16 mouse cellular contexts compared by ENCODE assay signal in the genomic region with DNA sequence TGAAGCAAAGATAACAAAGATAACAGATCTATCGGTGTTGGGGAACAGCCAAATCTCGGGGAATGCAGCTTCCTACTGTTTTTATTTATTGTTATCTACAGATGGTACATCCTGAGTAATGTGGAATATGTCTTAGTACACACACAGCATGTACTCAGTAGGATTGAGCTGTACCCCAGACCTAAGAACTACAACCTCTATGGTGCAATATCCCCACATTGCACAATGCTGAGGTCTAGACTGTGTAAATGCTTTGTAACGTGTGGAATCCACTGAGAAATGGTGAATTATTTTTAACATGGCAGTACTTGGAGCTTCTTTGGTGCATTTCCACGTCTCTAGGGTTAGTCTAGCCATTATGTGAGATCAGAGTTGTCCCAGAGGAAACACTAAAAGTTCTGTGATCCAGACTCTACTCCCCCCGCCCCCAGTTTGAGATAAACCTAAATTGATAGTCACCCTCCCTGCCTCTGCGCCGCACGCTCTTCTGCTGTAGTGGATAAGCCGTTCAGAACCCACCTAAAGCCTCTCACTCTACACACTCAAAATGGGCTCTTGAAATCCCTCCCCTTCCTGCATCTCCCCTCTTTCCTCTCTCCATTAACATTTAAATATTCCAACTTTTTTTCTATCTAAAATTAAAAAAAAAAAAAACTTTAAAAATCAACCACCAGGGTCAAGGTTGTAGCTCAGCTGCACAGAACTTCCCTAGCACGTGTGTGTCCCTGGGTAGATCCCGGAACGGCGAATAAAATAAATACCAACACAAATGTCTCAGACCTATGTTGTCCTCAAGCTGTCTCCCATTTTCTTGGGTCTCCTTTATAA. TPM values are rescaled to one million over a fixed set of nuclear protein-coding genes. Genes with fewer than 3 reads are reported as not detected.
A peak's percentile ranks its signal among the peaks of the same experiment; 100 is the strongest.
DNase-seq lines count a peak whose midpoint lies in the region; ATAC-seq and TF ChIP-seq lines count a peak whose summit lies in the region.
"Had no signal": no experiment of that assay in that cellular context is flagged by ENCODE, and none has a peak within 500 bp of the region (broad histone marks: within the 10 kb centered on the region; RNA-seq: fewer than 3 reads in every experiment).

No protein-coding gene starts in this region.

- peaks cover 2% of the 10 kb centered on the region; the same call in 1 of the 2 replicates for H3K9me3 ChIP-seq in erythroblast, embryonic 14.5 days (ENCODE audit: control insufficient read depth, low read length)
- H3K9me3 ChIP-seq in liver, embryonic 14.5 days (ENCODE audit: control insufficient read depth, low read length), result no peaks in the 10 kb centered on the region
- H3K9me3 ChIP-seq: forebrain, embryonic 12.5 days; heart, embryonic 13.5 days; limb, embryonic 13.5 days; neural tube, embryonic 13.5 days had no signal

- WGBS in liver, embryonic 14.5 days (ENCODE audit: insufficient replicate concordance), result 33% methylated on average over 13 of the region's 13 CpGs

- H3K27me3 ChIP-seq in erythroblast, embryonic 14.5 days (ENCODE audit: control insufficient read depth), result no peaks in the 10 kb centered on the region
- no peaks in the 10 kb centered on the region for H3K27me3 ChIP-seq in liver, embryonic 14.5 days (ENCODE audit: control insufficient read depth, insufficient read depth, low read length)
- H3K27me3 ChIP-seq: forebrain, embryonic 12.5 days; heart, embryonic 13.5 days; limb, embryonic 13.5 days; neural tube, embryonic 13.5 days had no signal

- H3K4me3 ChIP-seq in layer of hippocampus, adult 2 months, result no peak overlapping the region
- peak overlapping the region; percentile 57 for H3K4me3 ChIP-seq in erythroblast, embryonic 14.5 days (replicated peaks)
- peak overlapping the region; percentile 17 to 24; a peak in 3 of 4 replicates for H3K4me3 ChIP-seq in liver, embryonic 14.5 days (ENCODE audit: insufficient read depth in 1 of 2, low read depth in 2 of 2, low read length in 2 of 2)
- H3K4me3 ChIP-seq: forebrain, embryonic 12.5 days; heart, embryonic 13.5 days; limb, embryonic 13.5 days; neural tube, embryonic 13.5 days had no signal

- H3K36me3 ChIP-seq in erythroblast, embryonic 14.5 days (ENCODE audit: control insufficient read depth), result peaks cover 5% of the 10 kb centered on the region
- H3K36me3 ChIP-seq in liver, embryonic 14.5 days (replicated peaks; ENCODE audit: control insufficient read depth, insufficient read depth, low read depth), result no peaks in the 10 kb centered on the region
- H3K36me3 ChIP-seq: forebrain, embryonic 12.5 days; heart, embryonic 13.5 days; limb, embryonic 13.5 days; neural tube, embryonic 13.5 days had no signal

- no peak for TF ChIP-seq CTCF in layer of hippocampus, adult 2 months (conservative IDR thresholded peaks at IDR 0.05)
- peak; percentile 3; the same call in 1 of the 2 replicates for TF ChIP-seq CTCF in liver, embryonic 14.5 days (IDR thresholded peaks at IDR 0.05; ENCODE audit: low read depth)

- TF ChIP-seq EP300 in liver, embryonic 14.5 days (IDR thresholded peaks at IDR 0.05; ENCODE audit: low read depth), result peak; percentile 83

- peak; percentile 45 for ATAC-seq in liver, embryonic 14.5 days (ENCODE audit: insufficient read depth)

- intact Hi-C loops in left cerebral cortex, postnatal 4 days (cut with DNase I), result no loop called here

- H3K27ac ChIP-seq in layer of hippocampus, adult 2 months, result no peak overlapping the region
- H3K27ac ChIP-seq in liver, embryonic 14.5 days, result peak overlapping the region; percentile 95
- H3K27ac ChIP-seq: forebrain, embryonic 12.5 days; hindbrain, embryonic 14.5 days; limb, embryonic 13.5 days; neural tube, embryonic 13.5 days had no signal

- H3K4me1 ChIP-seq in erythroblast, embryonic 14.5 days (ENCODE audit: control insufficient read depth), result peaks cover 77% of the 10 kb centered on the region
- H3K4me1 ChIP-seq in liver, embryonic 14.5 days (replicated peaks; ENCODE audit: control insufficient read depth in 2 of 2, insufficient read depth in 2 of 2, low read length in 1 of 2), result peaks cover 49 to 56% of the 10 kb centered on the region in 2 experiments

- H3K4me2 ChIP-seq in liver, embryonic 14.5 days (ENCODE audit: low read depth), result peak overlapping the region; percentile 70
- H3K4me2 ChIP-seq: forebrain, embryonic 12.5 days; heart, embryonic 13.5 days; hindbrain, embryonic 14.5 days; limb, embryonic 13.5 days; neural tube, embryonic 13.5 days had no signal

- H3K9ac ChIP-seq in liver, embryonic 14.5 days (replicated peaks), result peak overlapping the region; percentile 68
- H3K9ac ChIP-seq: forebrain, embryonic 12.5 days; heart, embryonic 13.5 days; hindbrain, embryonic 14.5 days; limb, embryonic 13.5 days; neural tube, embryonic 13.5 days had no signal

- peak; percentile 32 for DNase-seq in layer of hippocampus, adult 9-11 months
- DNase-seq in layer of hippocampus, adult 2 months (ENCODE audit: low spot score in 2 of 2), result no peak
- peak; percentile 51 to 71 (median 66) for DNase-seq in liver, embryonic 14.5 days (ENCODE audit: low read depth in 3 of 3, low spot score in 3 of 3)
- DNase-seq in urinary bladder, postnatal 36 days (ENCODE audit: low spot score in 2 of 2), result no peak
- no peak for DNase-seq in spleen, adult 12 weeks (ENCODE audit: low spot score)
- DNase-seq in left cerebral cortex, postnatal 4 days, result no peak
- DNase-seq: cerebellum, adult 9-11 months; kidney, postnatal 4 days; spleen, adult 18-20 months; thymus, postnatal 36 days had no signal

RNA-seq across cellular contexts. Expression of gene Bmp2k, which starts 47.4 kb away (rescaled TPM):
- total RNA-seq in layer of hippocampus, adult 2 months (2021), result 10 to 100 TPM; 12.3 to 13.2 TPM
- 2.1 and 2.5 TPM in 2 replicates for polyA plus RNA-seq in erythroblast, embryonic 14.5 days (2012)
- 10.6 and 14.0 TPM in 2 replicates for polyA plus RNA-seq in liver, embryonic 14.5 days (2012; rRNA removed)
- polyA plus RNA-seq in liver, embryonic 14.5 days (2014; fragmentation: Nextera tagmentation; extraction: Ambion mirVana), result 30.2 and 34.3 TPM in 2 replicates
- total RNA-seq in left cerebral cortex, postnatal 4 days (2021), result 10 to 100 TPM; 14.3 to 16.1 TPM

Comparison
In these comparisons a context has a peak if more than half of its experiments do, and no peak if none do; other contexts are left out.
1. DNase-seq: peak in layer of hippocampus, adult 9-11 months (single experiment) and liver, embryonic 14.5 days (3 of 3); none in layer of hippocampus, adult 2 months (0 of 2), urinary bladder, postnatal 36 days (0 of 2), spleen, adult 12 weeks (single experiment) and left cerebral cortex, postnatal 4 days (single experiment).